Mouse (Mus musculus) C2C12 (cell line): Measurements from ENCODE around the gene Pold2. TPM values are rescaled to one million over a fixed set of nuclear protein-coding genes. Genes with fewer than 3 reads are reported as not detected.
A peak's percentile ranks its signal among the peaks of the same experiment; 100 is the strongest.

Experiments
- H3K27me3 ChIP-seq: one replicate; pipeline ENCODE4 v1.6.1; 2011; ENCODE audit not compliant: control insufficient read depth, insufficient read depth, insufficient read length
- H3K36me3 ChIP-seq: one replicate; pipeline ENCODE4 v1.6.1; 2011; ENCODE audit not compliant: control insufficient read depth, insufficient read depth
- H3K4me3 ChIP-seq: one replicate; pipeline ENCODE4 v1.5.1; 2011; ENCODE audit warnings: mild to moderate bottlenecking, control low read depth; ENCODE audit not compliant: poor library complexity, insufficient read depth, severe bottlenecking
- H3K79me2 ChIP-seq: one replicate; pipeline ENCODE4 v1.6.1; 2011; ENCODE audit not compliant: control insufficient read depth, insufficient read depth
- H3K79me3 ChIP-seq: one replicate; pipeline ENCODE4 v1.6.1; 2011; ENCODE audit warnings: low read depth, control low read depth
- H3ac ChIP-seq: one replicate; pipeline ENCODE3; 2011; ENCODE audit warnings: low read depth; ENCODE audit not compliant: control insufficient read depth, insufficient read length
- CEBPB ChIP-seq: IDR thresholded peaks from one replicate; pipeline ENCODE4 v1.6.1; 2011; ENCODE audit warnings: low read depth, mild to moderate bottlenecking, control low read depth, moderate library complexity
- CTCF ChIP-seq: IDR thresholded peaks from one replicate; pipeline ENCODE4 v1.5.1; 2011; ENCODE audit not compliant: control insufficient read depth, insufficient read depth, insufficient read length
- FOSL1 ChIP-seq: IDR thresholded peaks from one replicate; pipeline ENCODE4 v1.8.0; 2011; ENCODE audit warnings: mild to moderate bottlenecking, low read length; ENCODE audit not compliant: poor library complexity, insufficient read depth, severe bottlenecking
- MAX ChIP-seq: IDR thresholded peaks from one replicate; pipeline ENCODE4 v1.6.1; 2011; ENCODE audit warnings: mild to moderate bottlenecking, control low read depth
- MYOD1 ChIP-seq: IDR thresholded peaks from one replicate; pipeline ENCODE4 v1.6.1; 2011; ENCODE audit warnings: low read depth; ENCODE audit not compliant: control insufficient read depth, insufficient read length
- MYOG ChIP-seq: IDR thresholded peaks from one replicate; pipeline ENCODE4 v1.6.1; 2011; ENCODE audit not compliant: control insufficient read depth, insufficient read length; ENCODE audit errors: extremely low read depth
- USF1 ChIP-seq: IDR thresholded peaks from one replicate; pipeline ENCODE4 v1.6.1; 2011; ENCODE audit warnings: low read depth, mild to moderate bottlenecking, control low read depth, moderate library complexity
- polyA plus RNA-seq: library from polyadenylated mRNA; unstranded; fragments of >200 nt; fragmentation: generic; extraction: Trizol; gene quantifications from one replicate; pipeline ENCODE4 v1.2.1, GENCODE M21; 2012; ENCODE audit warnings: missing spikeins

Gene Pold2
- polyA plus RNA-seq, 1 experiment, result 154 TPM

DNA sequence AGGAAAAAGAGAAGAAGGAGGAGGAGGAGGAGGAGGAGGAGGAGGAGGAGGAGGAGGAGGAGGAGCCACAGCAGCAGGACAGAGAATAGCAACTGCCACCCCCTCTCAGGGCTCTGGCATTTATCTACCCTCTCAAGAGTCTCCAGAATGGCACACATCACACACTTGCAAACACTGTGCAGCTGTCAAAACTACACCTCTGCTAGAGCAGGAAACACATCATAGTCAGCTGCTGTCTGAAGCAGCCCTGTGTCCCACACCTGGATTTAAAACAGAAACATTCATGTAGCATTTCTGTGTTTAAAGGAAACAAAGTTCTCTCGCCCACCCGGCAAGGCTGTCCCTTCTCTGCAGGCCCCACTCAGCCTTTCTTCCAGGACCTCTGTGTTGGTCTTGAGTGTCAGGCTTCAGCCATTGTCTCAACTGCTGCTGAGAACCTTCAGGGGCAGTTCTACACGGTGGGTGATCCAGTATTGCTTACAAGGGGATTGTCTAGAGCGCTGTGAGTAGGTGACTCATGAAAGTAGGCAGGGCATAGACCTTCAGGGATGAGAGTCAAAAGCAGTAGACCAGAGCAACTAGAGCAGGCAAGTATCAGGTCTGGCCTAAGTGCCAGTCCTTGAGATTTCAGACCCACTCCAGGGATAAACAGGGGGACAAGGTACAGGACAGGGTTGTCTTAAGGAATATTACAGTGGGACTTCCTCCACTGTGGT is 26.9 kb downstream of the Pold2 start:
- H3K79me3 ChIP-seq, result no peaks in the 10 kb centered on the region
- H3K79me2 ChIP-seq, result no peaks in the 10 kb centered on the region
- H3K27me3 ChIP-seq, result no peaks in the 10 kb centered on the region
- no peak for TF ChIP-seq FOSL1
- TF ChIP-seq MYOD1, result no peak
- no peak for TF ChIP-seq USF1
- no peak for TF ChIP-seq CEBPB
- no peak for TF ChIP-seq MYOG
- TF ChIP-seq CTCF, result no peak
- TF ChIP-seq MAX, result no peak
- no peaks in the 10 kb centered on the region for H3K36me3 ChIP-seq
- no peak overlapping the region for H3ac ChIP-seq
- no peak overlapping the region for H3K4me3 ChIP-seq

DNA sequence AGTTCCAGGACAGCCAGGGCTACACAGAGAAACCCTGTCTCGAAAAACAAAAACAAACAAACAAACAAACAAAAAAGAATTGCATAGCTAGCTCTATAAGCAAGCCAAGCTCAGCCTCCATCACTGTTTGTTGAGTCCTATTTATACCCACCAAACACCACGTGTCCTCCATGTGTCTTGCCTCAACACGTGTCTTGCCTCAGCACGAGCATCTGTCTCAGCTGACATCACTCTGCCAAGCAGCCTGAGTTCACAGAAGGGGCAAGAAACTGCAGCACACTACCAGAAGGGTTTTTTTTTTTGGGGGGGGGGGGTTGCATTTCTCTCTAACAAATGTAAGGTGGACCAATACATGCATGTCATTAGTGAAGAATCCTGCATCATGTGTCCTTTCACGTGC is 27.6 kb downstream of the Pold2 start:
- Histone ChIP-seq H3K36me3 (no peaks in the 10 kb centered on the region), H3ac (no peak overlapping the region), H3K79me3 (no peaks in the 10 kb centered on the region), H3K79me2 (no peaks in the 10 kb centered on the region), H3K4me3 (no peak overlapping the region), H3K27me3 (no peaks in the 10 kb centered on the region)
- TF ChIP-seq CTCF (no peak), MAX (peak; percentile 40)

DNA sequence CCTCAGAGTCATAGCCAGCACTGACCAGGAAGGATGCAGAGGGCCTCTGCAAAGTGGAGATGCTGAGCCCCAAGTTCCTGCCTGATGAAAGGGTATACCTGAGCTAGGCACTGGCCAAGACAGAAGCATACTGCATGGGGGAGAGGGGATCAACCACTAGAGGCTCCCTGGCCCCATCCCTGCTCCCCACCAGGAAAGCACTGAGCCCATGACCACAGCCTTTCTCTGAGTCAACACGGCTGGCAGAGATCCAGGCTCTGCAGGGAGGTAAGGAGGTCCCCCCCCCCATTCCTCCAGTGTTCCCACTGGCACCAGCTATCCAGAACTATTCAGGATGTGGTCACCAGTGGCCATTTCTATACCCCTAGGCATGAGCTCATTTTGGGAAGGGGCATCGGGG is 28.8 kb downstream of the Pold2 start:
- no peak overlapping the region for H3ac ChIP-seq
- H3K4me3 ChIP-seq, result no peak overlapping the region
- no peak for TF ChIP-seq MAX
- TF ChIP-seq FOSL1, result no peak
- no peak for TF ChIP-seq MYOG
- peak; percentile 6 for TF ChIP-seq CTCF
- TF ChIP-seq MYOD1, result no peak
- H3K79me3 ChIP-seq, result no peaks in the 10 kb centered on the region
- no peaks in the 10 kb centered on the region for H3K79me2 ChIP-seq
- no peaks in the 10 kb centered on the region for H3K36me3 ChIP-seq
- H3K27me3 ChIP-seq, result no peaks in the 10 kb centered on the region

DNA sequence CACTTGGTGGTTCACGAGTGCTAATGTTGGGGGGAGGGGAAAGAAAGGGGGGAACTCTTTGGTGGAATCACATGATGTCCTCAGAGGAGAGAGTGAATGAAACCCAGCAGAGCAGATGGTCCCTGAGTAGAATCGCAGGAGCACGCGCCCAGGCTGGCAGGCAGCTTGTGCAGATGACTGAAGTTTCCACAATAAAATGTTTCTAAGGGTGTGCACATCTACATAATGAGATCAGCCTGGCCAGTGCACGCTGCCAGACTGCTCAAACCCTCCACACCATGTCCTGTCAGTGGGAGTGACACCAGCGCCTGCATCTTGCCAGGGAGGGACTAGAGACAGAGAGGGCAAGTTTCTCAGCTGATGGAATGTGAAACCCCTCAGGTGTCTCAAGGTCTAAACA is 29.4 kb downstream of the Pold2 start:
- Histone ChIP-seq H3K79me3 (no peaks in the 10 kb centered on the region), H3ac (no peak overlapping the region), H3K27me3 (no peaks in the 10 kb centered on the region), H3K79me2 (no peaks in the 10 kb centered on the region), H3K36me3 (no peaks in the 10 kb centered on the region), H3K4me3 (no peak overlapping the region)
- TF ChIP-seq USF1 (no peak), FOSL1 (no peak), MYOG (no peak), CTCF (no peak), CEBPB (no peak), MAX (no peak), MYOD1 (no peak)

DNA sequence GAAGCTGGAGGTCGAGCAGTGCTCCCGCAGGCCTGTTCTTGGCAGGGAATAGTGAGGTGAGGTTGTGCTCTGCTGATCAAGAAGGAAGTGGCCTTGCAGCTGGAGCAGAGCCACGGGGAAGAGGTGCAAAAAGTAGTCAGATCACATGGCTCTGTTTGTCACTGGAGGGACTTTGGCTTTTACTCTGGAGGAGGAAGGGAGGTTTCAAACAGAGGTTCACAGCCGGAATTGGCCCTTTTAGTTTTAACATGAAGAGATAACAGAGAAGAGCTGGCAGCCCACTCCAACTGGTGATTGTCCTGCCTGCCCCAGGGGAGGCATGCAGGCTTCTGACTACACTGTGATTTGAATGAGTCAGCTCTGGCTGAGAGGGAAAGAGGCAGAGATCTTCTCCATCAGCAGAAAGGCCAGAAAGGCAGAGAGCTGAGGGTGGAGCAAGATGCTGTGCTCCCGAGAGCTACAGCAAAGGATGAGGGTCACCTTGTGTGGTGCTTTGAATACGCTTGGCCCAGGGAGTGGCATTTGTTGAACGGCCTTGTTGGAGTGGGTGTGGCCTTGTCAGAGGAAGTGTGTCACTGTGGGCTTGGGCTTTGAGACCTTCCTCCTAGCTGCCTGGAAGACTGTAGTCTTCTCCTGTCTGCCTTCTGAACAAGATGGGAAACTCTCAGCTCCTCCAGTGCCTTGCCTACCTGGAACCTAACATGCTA is 31.3 kb downstream of the Pold2 start:
- Histone ChIP-seq H3K27me3 (no peaks in the 10 kb centered on the region), H3K79me2 (no peaks in the 10 kb centered on the region), H3K4me3 (no peak overlapping the region), H3K36me3 (no peaks in the 10 kb centered on the region), H3ac (no peak overlapping the region), H3K79me3 (no peaks in the 10 kb centered on the region)
- TF ChIP-seq MYOD1 (no peak), CTCF (no peak), CEBPB (no peak), MAX (no peak), MYOG (no peak), USF1 (no peak), FOSL1 (no peak)

DNA sequence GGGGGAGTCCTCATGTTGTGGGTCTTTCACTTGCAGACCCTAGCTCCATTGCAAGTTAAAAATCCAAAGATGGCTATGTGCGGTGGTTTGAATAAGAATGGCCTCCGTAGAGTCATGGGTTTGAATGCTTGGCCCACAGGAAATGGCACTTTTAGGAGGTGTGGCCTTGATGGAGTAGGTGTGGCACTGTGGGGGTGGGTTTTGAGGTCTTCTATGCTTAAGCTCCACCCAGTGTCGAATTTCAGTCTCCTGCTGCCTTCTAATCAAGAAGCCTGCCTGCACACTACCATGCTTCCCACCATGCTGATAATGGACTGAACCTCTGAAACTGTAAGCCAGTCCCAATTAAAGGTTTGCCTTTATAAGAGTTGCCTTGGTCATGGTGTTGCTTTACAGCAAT is 35.0 kb downstream of the Pold2 start:
- H3K79me2 ChIP-seq, result no peaks in the 10 kb centered on the region
- no peak overlapping the region for H3K4me3 ChIP-seq
- no peaks in the 10 kb centered on the region for H3K36me3 ChIP-seq
- H3ac ChIP-seq, result no peak overlapping the region
- H3K27me3 ChIP-seq, result no peaks in the 10 kb centered on the region
- no peaks in the 10 kb centered on the region for H3K79me3 ChIP-seq
- no peak for TF ChIP-seq MYOD1
- TF ChIP-seq MAX, result no peak
- TF ChIP-seq CEBPB, result no peak
- TF ChIP-seq FOSL1, result no peak
- TF ChIP-seq USF1, result no peak
- TF ChIP-seq CTCF, result no peak
- TF ChIP-seq MYOG, result no peak
